26 mouse cellular contexts compared by ENCODE assay signal in the genomic region with DNA sequence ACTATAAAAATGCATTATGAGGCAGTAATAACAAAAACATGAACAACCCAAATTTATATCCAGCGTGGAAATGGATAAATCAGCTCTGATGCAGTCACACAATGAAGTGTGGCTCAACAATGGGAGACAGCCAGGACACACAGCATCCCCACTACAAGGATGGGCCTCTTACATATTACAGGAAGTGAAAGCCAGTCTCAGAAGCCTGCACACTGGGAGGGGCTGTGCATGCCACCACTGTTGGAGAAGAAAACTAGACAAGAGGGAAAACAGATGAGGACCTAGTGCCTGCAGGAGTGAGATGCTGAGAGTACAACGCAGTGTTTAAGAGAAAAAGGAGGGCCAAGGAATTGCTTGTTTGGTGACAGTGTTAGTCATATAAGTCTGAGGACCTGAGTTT. TPM values are rescaled to one million over a fixed set of nuclear protein-coding genes. Genes with fewer than 3 reads are reported as not detected.
DNase-seq lines count a peak whose midpoint lies in the region; ATAC-seq and TF ChIP-seq lines count a peak whose summit lies in the region.
"Had no signal": no experiment of that assay in that cellular context is flagged by ENCODE, and none has a peak within 500 bp of the region (broad histone marks: within the 10 kb centered on the region; RNA-seq: fewer than 3 reads in every experiment).

No protein-coding gene starts in this region.

- peaks cover 8% of the 10 kb centered on the region for H3K9me3 ChIP-seq in CH12.LX (replicated peaks; ENCODE audit: low read length)
- peaks cover 13% of the 10 kb centered on the region; the same call in 1 of the 2 replicates for H3K9me3 ChIP-seq in midbrain, embryonic 13.5 days
- H3K9me3 ChIP-seq: embryonic facial prominence, embryonic 15.5 days had no signal

- H3K4me3 ChIP-seq in CH12.LX (replicated peaks in 1 of 3; ENCODE audit: low read depth in 2 of 3, low read length in 2 of 3, poor library complexity in 1 of 3) = no peak overlapping the region
- H3K4me3 ChIP-seq in layer of hippocampus, adult 2 months = no peak overlapping the region
- H3K4me3 ChIP-seq in left cerebral cortex, adult 2 months = no peak overlapping the region
- no peak overlapping the region for H3K4me3 ChIP-seq in midbrain, embryonic 13.5 days (replicated peaks)
- H3K4me3 ChIP-seq: embryonic facial prominence, embryonic 13.5 days; embryonic facial prominence, embryonic 15.5 days; erythroblast, embryonic 14.5 days; forebrain, embryonic 10.5 days; forebrain, embryonic 12.5 days had no signal

- H3K27me3 ChIP-seq in CH12.LX (replicated peaks) = no peaks in the 10 kb centered on the region
- no peaks in the 10 kb centered on the region for H3K27me3 ChIP-seq in splenic B cell, adult 2 months (ENCODE audit: control insufficient read depth, insufficient read depth, low read length, poor library complexity, severe bottlenecking)
- H3K27me3 ChIP-seq in midbrain, embryonic 13.5 days = no peaks in the 10 kb centered on the region
- H3K27me3 ChIP-seq: embryonic facial prominence, embryonic 13.5 days; embryonic facial prominence, embryonic 15.5 days; forebrain, embryonic 12.5 days had no signal

- in situ Hi-C loops in CH12.LX (cut with MboI; ENCODE audit: low pct_ligation_motif_present, low pct_unique_long_range_greater_than_20kb, low sequenced_read_pairs) = no loop called here

- no peaks in the 10 kb centered on the region for H3K36me3 ChIP-seq in CH12.LX (replicated peaks in 1 of 2; ENCODE audit: control insufficient read depth in 1 of 2, insufficient read depth in 1 of 2, low read length in 1 of 2)
- no peaks in the 10 kb centered on the region for H3K36me3 ChIP-seq in splenic B cell, adult 2 months (ENCODE audit: control insufficient read depth, insufficient read depth, low read length, poor library complexity, severe bottlenecking)
- no peaks in the 10 kb centered on the region for H3K36me3 ChIP-seq in midbrain, embryonic 13.5 days
- H3K36me3 ChIP-seq: embryonic facial prominence, embryonic 13.5 days; embryonic facial prominence, embryonic 15.5 days; forebrain, embryonic 10.5 days; forebrain, embryonic 12.5 days had no signal

- DNase-seq in CH12.LX (ENCODE audit: extremely low read depth) = peak; percentile 54
- peak; percentile 2 for DNase-seq in splenic B cell, adult 2 months (ENCODE audit: low read depth, low spot score)
- DNase-seq in layer of hippocampus, adult 2 months (ENCODE audit: low spot score in 2 of 2) = no peak
- DNase-seq in left cerebral cortex, adult 2 months (ENCODE audit: extremely low spot score in 1 of 2, low spot score in 2 of 2) = no peak
- DNase-seq: adrenal gland, adult 2 months; adrenal gland, postnatal 14 days; adrenal gland, postnatal 36 days; cerebellum, adult 11 months; cerebellum, adult 18-20 months; cerebellum, adult 8-10 months; cerebellum, adult 9-11 months; cerebellum, postnatal 36 days; embryo, embryonic 11 days had no signal

- no peak for TF ChIP-seq CTCF in CH12.LX (conservative IDR thresholded peaks at IDR 0.05 in 1 of 2, IDR thresholded peaks at IDR 0.05 in 1 of 2; ENCODE audit: low read depth in 2 of 2, low read length in 2 of 2)
- no peak for TF ChIP-seq CTCF in layer of hippocampus, adult 2 months (conservative IDR thresholded peaks at IDR 0.05)
- no peak for TF ChIP-seq CTCF in left cerebral cortex, adult 2 months (IDR thresholded peaks at IDR 0.05)

- no peak for TF ChIP-seq POLR2A in CH12.LX (IDR thresholded peaks at IDR 0.05; ENCODE audit: low read depth, low read length)

- 89% methylated on average over 2 of the region's 2 CpGs for WGBS in midbrain, embryonic 13.5 days

- no peaks in the 10 kb centered on the region for H3K79me2 ChIP-seq in CH12.LX (replicated peaks; ENCODE audit: control insufficient read depth, extremely low read depth, insufficient read depth, poor library complexity, severe bottlenecking)

- no peak overlapping the region for H3K9ac ChIP-seq in CH12.LX (ENCODE audit: insufficient read depth, low read depth)
- no peak overlapping the region for H3K9ac ChIP-seq in midbrain, embryonic 13.5 days (replicated peaks)
- H3K9ac ChIP-seq: embryonic facial prominence, embryonic 13.5 days; embryonic facial prominence, embryonic 15.5 days; forebrain, embryonic 12.5 days had no signal

- intact Hi-C loops in left cerebral cortex, adult 2 months (cut with DNase I) = no loop called here

- dilution Hi-C loops in CH12.LX (cut with MboI; ENCODE audit: extremely low pct_ligation_motif_present, extremely low pct_unique_long_range_greater_than_20kb, low sequenced_read_pairs) = no loop called here

- no peak for TF ChIP-seq RAD21 in CH12.LX (IDR thresholded peaks at IDR 0.05; ENCODE audit: low read depth, low read length)

- TF ChIP-seq EP300 in CH12.LX (IDR thresholded peaks at IDR 0.05; ENCODE audit: low read length) = peak; percentile 45; the same call in 1 of the 2 replicates

- H3K4me2 ChIP-seq in CH12.LX (ENCODE audit: insufficient read depth, low read depth, poor library complexity, severe bottlenecking) = no peak overlapping the region; the same call in 1 of the 2 replicates
- H3K4me2 ChIP-seq in midbrain, embryonic 13.5 days (replicated peaks) = no peak overlapping the region
- H3K4me2 ChIP-seq: embryonic facial prominence, embryonic 13.5 days; embryonic facial prominence, embryonic 15.5 days; forebrain, embryonic 12.5 days had no signal

- ATAC-seq in megakaryocyte, adult 5-6 weeks (ENCODE audit: poor library complexity, severe bottlenecking) = peak; percentile 60
- ATAC-seq in midbrain, embryonic 13.5 days = no peak
- ATAC-seq: CD4-positive, CD25-positive, alpha-beta regulatory T cell, adult 4 months; forebrain, embryonic 14.5 days; forebrain, embryonic 16.5 days had no signal

- peaks cover 17 to 32% of the 10 kb centered on the region in 2 experiments for H3K4me1 ChIP-seq in CH12.LX (ENCODE audit: control insufficient read depth in 1 of 2, insufficient read depth in 2 of 2)
- H3K4me1 ChIP-seq in midbrain, embryonic 13.5 days (replicated peaks) = no peaks in the 10 kb centered on the region
- H3K4me1 ChIP-seq: embryonic facial prominence, embryonic 13.5 days; embryonic facial prominence, embryonic 15.5 days; forebrain, embryonic 10.5 days; forebrain, embryonic 12.5 days had no signal

- no peak overlapping the region; the same call in 1 of the 2 replicates for H3K27ac ChIP-seq in CH12.LX (ENCODE audit: insufficient read depth, low read depth)
- no peak overlapping the region for H3K27ac ChIP-seq in layer of hippocampus, adult 2 months
- H3K27ac ChIP-seq in left cerebral cortex, adult 2 months = no peak overlapping the region
- no peak overlapping the region for H3K27ac ChIP-seq in midbrain, embryonic 13.5 days
- H3K27ac ChIP-seq: embryonic facial prominence, embryonic 13.5 days; embryonic facial prominence, embryonic 15.5 days; forebrain, embryonic 10.5 days; forebrain, embryonic 12.5 days had no signal

TF ChIP-seq in CH12.LX, 34 proteins besides CTCF, POLR2A, EP300 and RAD21:
- TF ChIP-seq RCOR1 (conservative IDR thresholded peaks at IDR 0.05; ENCODE audit: low read depth, low read length) = no peak
- TF ChIP-seq USF2 (conservative IDR thresholded peaks at IDR 0.05; ENCODE audit: low read depth, low read length) = no peak
- TF ChIP-seq TBP (conservative IDR thresholded peaks at IDR 0.05; ENCODE audit: low read depth, low read length) = no peak
- no peak for TF ChIP-seq ZMIZ1 (IDR thresholded peaks at IDR 0.05; ENCODE audit: low read depth, low read length)
- no peak for TF ChIP-seq MAFK (IDR thresholded peaks at IDR 0.05; ENCODE audit: insufficient replicate concordance, low read length)
- no peak for TF ChIP-seq ZNF384 (IDR thresholded peaks at IDR 0.05; ENCODE audit: low read depth, low read length)
- TF ChIP-seq JUND (conservative IDR thresholded peaks at IDR 0.05; ENCODE audit: low read depth, low read length) = no peak
- TF ChIP-seq ZKSCAN1 (IDR thresholded peaks at IDR 0.05; ENCODE audit: borderline replicate concordance, low read depth, low read length) = no peak
- TF ChIP-seq KAT2A (IDR thresholded peaks at IDR 0.05; ENCODE audit: insufficient replicate concordance, low read length) = no peak
- peak; percentile 40; the same call in 1 of the 2 replicates for TF ChIP-seq BHLHE40 (IDR thresholded peaks at IDR 0.05; ENCODE audit: low read depth, low read length)
- 0 out of 2 replicates have a peak, but pooled peaks have one; percentile 33 for TF ChIP-seq ELF1 (IDR thresholded peaks at IDR 0.05; ENCODE audit: low read depth, low read length)
- no peak for TF ChIP-seq CHD1 (IDR thresholded peaks at IDR 0.05; ENCODE audit: low read depth, low read length)
- no peak for TF ChIP-seq NRF1 (IDR thresholded peaks at IDR 0.05; ENCODE audit: low read depth, low read length)
- 0 out of 2 replicates have a peak, but pooled peaks have one; percentile 42 for TF ChIP-seq TCF12 (IDR thresholded peaks at IDR 0.05; ENCODE audit: low read depth, low read length)
- no peak for TF ChIP-seq CHD2 (IDR thresholded peaks at IDR 0.05; ENCODE audit: low read length)
- TF ChIP-seq IRF4 (IDR thresholded peaks at IDR 0.05; ENCODE audit: low read depth, low read length) = peak; percentile 77

RNA-seq across cellular contexts. Expression of a gene that starts 31.8 kb away (rescaled TPM):
- total RNA-seq in CH12.LX (2012; rRNA removed) = not detected in 2 replicates
- total RNA-seq in CH12.LX (2014; rRNA removed) = not detected in 2 replicates
- polyA plus RNA-seq in CH12.LX (2012; ENCODE audit: insufficient read length, low read depth) = not detected in 2 replicates
- total RNA-seq in megakaryocyte, adult 5-6 weeks (2015) = not detected in 2 replicates
- total RNA-seq in megakaryocyte, adult 5-6 weeks (2017) = not detected in 2 replicates
- total RNA-seq in layer of hippocampus, adult 2 months (2021) = 1 to 10 TPM; 3.6 to 3.7 TPM
- 1 to 10 TPM; 4.2 to 6.1 TPM for total RNA-seq in left cerebral cortex, adult 2 months (2021)
- 1.6 and 2.1 TPM in 2 replicates for polyA plus RNA-seq in midbrain, embryonic 13.5 days (2015; fragmentation: Nextera tagmentation; extraction: Ambion mirVana)
- total RNA-seq: common myeloid progenitor, adult 5-6 weeks; MEL had no signal
- polyA plus RNA-seq: CD4-positive, CD25-positive, alpha-beta regulatory T cell, adult 4 months; erythroblast, embryonic 14.5 days; forebrain, embryonic 10.5 days had no signal

RNA-seq across cellular contexts. Expression of a gene that starts 37.0 kb away (rescaled TPM):
- total RNA-seq in CH12.LX (2012; rRNA removed) = not detected in 2 replicates
- total RNA-seq in CH12.LX (2014; rRNA removed) = not detected in 2 replicates
- polyA plus RNA-seq in CH12.LX (2012; ENCODE audit: insufficient read length, low read depth) = not detected in 2 replicates
- total RNA-seq in megakaryocyte, adult 5-6 weeks (2015) = not detected in 2 replicates
- total RNA-seq in megakaryocyte, adult 5-6 weeks (2017) = not detected in 2 replicates
- 1 to 10 TPM; 1.5 to 2.3 TPM for total RNA-seq in layer of hippocampus, adult 2 months (2021)
- total RNA-seq in left cerebral cortex, adult 2 months (2021) = 1 to 10 TPM; 1.6 to 2.6 TPM
- polyA plus RNA-seq in midbrain, embryonic 13.5 days (2015; fragmentation: Nextera tagmentation; extraction: Ambion mirVana) = 19.4 and 21.1 TPM in 2 replicates
- total RNA-seq: adrenal gland, adult 2 months; adrenal gland, postnatal 14 days; adrenal gland, postnatal 36 days; common myeloid progenitor, adult 5-6 weeks; ES-E14; MEL had no signal
- polyA plus RNA-seq: CD4-positive, CD25-positive, alpha-beta regulatory T cell, adult 4 months; embryonic facial prominence, embryonic 15.5 days; erythroblast, embryonic 14.5 days had no signal

Comparison
In these comparisons a context has a peak if more than half of its experiments do, and no peak if none do; other contexts are left out.
1. DNase-seq: peak in CH12.LX (single experiment) and splenic B cell, adult 2 months (single experiment); none in layer of hippocampus, adult 2 months (0 of 2) and left cerebral cortex, adult 2 months (0 of 2).
2. RNA of a gene that starts 31.8 kb away (total RNA-seq): 4.2 to 6.1 TPM in left cerebral cortex, adult 2 months and 3.6 to 3.7 TPM in layer of hippocampus, adult 2 months; not detected in CH12.LX and not detected in megakaryocyte, adult 5-6 weeks; every median in the first group is over 4 times any median in the second.